Mouse (Mus musculus) layer of hippocampus, adult 9-10 months (tissue): ENCODE measurements around the gene 4930562C15Rik.

Source experiments
- DNase-seq: peaks from one replicate; pipeline ENCODE4 v3.0.0; 2022; ENCODE audit warnings: low spot score

The 4930562C15Rik gene

GRCm38 (mm10) chr16:4915931-4916330, 80.7 kb downstream of the 4930562C15Rik start:
- DNase-seq: no peak

DNA sequence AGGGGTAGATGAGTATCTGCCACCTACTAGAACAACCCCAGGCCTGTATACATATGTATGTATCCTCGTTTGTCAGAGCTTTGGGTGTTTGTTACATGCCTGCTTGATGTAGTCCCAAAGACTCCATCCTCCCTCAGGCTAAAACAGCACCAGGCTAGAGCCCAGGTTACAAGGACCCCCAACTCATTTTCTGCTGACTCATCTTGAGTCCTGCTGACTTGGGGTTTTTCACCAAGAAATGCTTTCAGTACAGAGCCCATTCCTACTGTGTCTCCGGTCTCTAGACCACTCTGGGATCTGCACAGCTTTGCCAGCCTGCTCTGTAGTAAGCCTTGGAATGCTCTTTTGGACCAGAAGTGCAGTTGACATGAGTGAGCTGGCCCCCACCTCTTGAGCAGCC, 81.4 kb downstream of the 4930562C15Rik start:
- no peak for DNase-seq
